Mouse (Mus musculus): ENCODE results near the gene Eqtn. TPM values are rescaled to one million over a fixed set of nuclear protein-coding genes. Genes with fewer than 3 reads are reported as not detected.

Eqtn gene
- polyA plus RNA-seq (2015; fragmentation: Nextera tagmentation; extraction: Ambion mirVana) = not detected in 2 replicates

DNA sequence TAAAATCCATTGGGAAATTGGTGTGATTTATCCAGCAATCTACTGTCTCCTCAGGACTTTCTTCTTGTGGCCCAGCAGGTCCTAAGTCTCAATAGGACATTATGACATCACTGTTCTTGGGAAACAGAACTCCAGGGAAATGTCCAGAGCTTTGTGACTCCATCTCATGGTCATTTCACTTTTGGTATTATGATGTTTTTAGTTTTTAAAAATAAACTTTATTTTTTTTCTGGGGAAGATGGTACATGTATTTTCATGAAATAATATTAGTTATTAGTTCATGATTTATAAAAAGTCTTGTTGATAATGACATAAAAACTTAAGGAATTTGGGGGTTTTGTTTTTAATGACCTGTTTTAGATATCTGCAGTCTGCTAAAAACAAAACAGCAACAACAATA lies at the start of gene Eqtn:
Gene Eqtn, minus strand, starts transcription at position 101 of the 400 bp plus-strand sequence.
- Histone ChIP-seq H3K4me2 (replicated peaks) (no peak within 1 kb of the TSS), H3K27ac (no peak within 1 kb of the TSS), H3K9me3 (no peaks in the 10 kb centered on the region), H3K4me3 (replicated peaks) (no peak within 1 kb of the TSS), H3K27me3 (no peaks in the 10 kb centered on the region), H3K4me1 (replicated peaks) (no peaks in the 10 kb centered on the region), H3K36me3 (no peaks in the 10 kb centered on the region), H3K9ac (replicated peaks) (no peak within 1 kb of the TSS)
- no peak for ATAC-seq

GRCm38 (mm10) chr4:94973321-94973720 lies 44.7 kb upstream of the Eqtn start:
- no peak overlapping the region for H3K4me3 ChIP-seq (replicated peaks)
- ATAC-seq = no peak
- H3K36me3 ChIP-seq = peaks cover 38% of the 10 kb centered on the region
- WGBS = 91% methylated on average over 2 of the region's 2 CpGs
- no peak overlapping the region for H3K4me2 ChIP-seq (replicated peaks)
- H3K27me3 ChIP-seq = no peaks in the 10 kb centered on the region
- no peak overlapping the region for H3K27ac ChIP-seq
- peaks cover 18% of the 10 kb centered on the region for H3K4me1 ChIP-seq (replicated peaks)
- no peak overlapping the region for H3K9ac ChIP-seq (replicated peaks)
- H3K9me3 ChIP-seq = no peaks in the 10 kb centered on the region

GRCm38 (mm10) chr4:94952773-94953172 lies 24.1 kb upstream of the Eqtn start:
- no peak overlapping the region for H3K27ac ChIP-seq
- ATAC-seq = no peak
- H3K36me3 ChIP-seq = peaks cover 63% of the 10 kb centered on the region
- no peak overlapping the region for H3K4me3 ChIP-seq (replicated peaks)
- H3K9ac ChIP-seq (replicated peaks) = no peak overlapping the region
- no peak overlapping the region for H3K4me2 ChIP-seq (replicated peaks)
- H3K4me1 ChIP-seq (replicated peaks) = no peaks in the 10 kb centered on the region
- no peaks in the 10 kb centered on the region for H3K27me3 ChIP-seq
- H3K9me3 ChIP-seq = no peaks in the 10 kb centered on the region
- WGBS = 92% methylated on average over 3 of the region's 3 CpGs

- no peak overlapping the region for H3K4me3 ChIP-seq (replicated peaks)
- H3K9ac ChIP-seq (replicated peaks) = no peak overlapping the region
- ATAC-seq = no peak
- H3K27me3 ChIP-seq = no peaks in the 10 kb centered on the region
- no peak overlapping the region for H3K4me2 ChIP-seq (replicated peaks)
- no peaks in the 10 kb centered on the region for H3K9me3 ChIP-seq
- no peak overlapping the region for H3K27ac ChIP-seq
- peaks cover 39% of the 10 kb centered on the region for H3K36me3 ChIP-seq
- 86% methylated on average over 11 of the region's 11 CpGs for WGBS
- no peaks in the 10 kb centered on the region for H3K4me1 ChIP-seq (replicated peaks)
Observed at GRCm38 (mm10) chr4:94941221-94941855, 12.7 kb upstream of the Eqtn start.

GRCm38 (mm10) chr4:94901780-94902179 lies 26.9 kb downstream of the Eqtn start:
- Histone ChIP-seq H3K9me3 (no peaks in the 10 kb centered on the region), H3K4me1 (replicated peaks) (no peaks in the 10 kb centered on the region), H3K27me3 (no peaks in the 10 kb centered on the region), H3K4me2 (replicated peaks) (no peak overlapping the region), H3K27ac (no peak overlapping the region), H3K9ac (replicated peaks) (no peak overlapping the region), H3K4me3 (replicated peaks) (no peak overlapping the region), H3K36me3 (no peaks in the 10 kb centered on the region)
- no peak for ATAC-seq
- 79% methylated on average over 3 of the region's 3 CpGs for WGBS

- Histone ChIP-seq H3K4me1 (replicated peaks) (no peaks in the 10 kb centered on the region), H3K27me3 (no peaks in the 10 kb centered on the region), H3K36me3 (no peaks in the 10 kb centered on the region), H3K9me3 (no peaks in the 10 kb centered on the region), H3K4me3 (replicated peaks) (no peak overlapping the region), H3K4me2 (replicated peaks) (no peak overlapping the region), H3K27ac (no peak overlapping the region), H3K9ac (replicated peaks) (no peak overlapping the region)
- ATAC-seq = no peak
- 32% methylated on average over 2 of the region's 2 CpGs for WGBS
Observed at GRCm38 (mm10) chr4:94900744-94901143, 27.9 kb downstream of the Eqtn start.

Other genes starting within 250 kb of the Eqtn start
- 7.5 and 8.3 TPM in 2 replicates for gene Tek, start 189.6 kb downstream of the Eqtn start, polyA plus RNA-seq (2015; fragmentation: Nextera tagmentation; extraction: Ambion mirVana)
- gene Mysm1, start 50.3 kb upstream of the Eqtn start, polyA plus RNA-seq (2015; fragmentation: Nextera tagmentation; extraction: Ambion mirVana) = 34.5 and 36.5 TPM in 2 replicates
- 45.3 and 52.6 TPM in 2 replicates for gene Jun, start 123.4 kb upstream of the Eqtn start, polyA plus RNA-seq (2015; fragmentation: Nextera tagmentation; extraction: Ambion mirVana)